Mouse (Mus musculus) CH12.LX (cell line): Measurements from ENCODE around the gene Fgf14.
A peak's percentile ranks its signal among the peaks of the same experiment; 100 is the strongest.

ENCODE experiments used
- CTCF ChIP-seq, 2 experiments: IDR thresholded peaks in 1 of 2; conservative IDR thresholded peaks in 1 of 2; 2 replicates each; pipeline ENCODE4 v1.5.1; 2011 to 2012; ENCODE audit warnings: low read depth in 2 of 2, low read length in 2 of 2, improper control_type of control experiment in 1 of 2, inconsistent platforms in 1 of 2, mild to moderate bottlenecking in 1 of 2, moderate library complexity in 1 of 2
- EP300 ChIP-seq: IDR thresholded peaks from 2 replicates; pipeline ENCODE4 v1.6.1; 2011; ENCODE audit warnings: low read length, improper control_type of control experiment
- USF1 ChIP-seq: IDR thresholded peaks from 2 replicates; pipeline ENCODE4 v1.6.1; 2014; ENCODE audit warnings: low read depth, mild to moderate bottlenecking, inconsistent platforms, low read length, improper control_type of control experiment
- ZNF384 ChIP-seq: IDR thresholded peaks from 2 replicates; pipeline ENCODE4 v1.6.1; 2012; ENCODE audit warnings: low read depth, low read length, improper control_type of control experiment, inconsistent platforms

DNA sequence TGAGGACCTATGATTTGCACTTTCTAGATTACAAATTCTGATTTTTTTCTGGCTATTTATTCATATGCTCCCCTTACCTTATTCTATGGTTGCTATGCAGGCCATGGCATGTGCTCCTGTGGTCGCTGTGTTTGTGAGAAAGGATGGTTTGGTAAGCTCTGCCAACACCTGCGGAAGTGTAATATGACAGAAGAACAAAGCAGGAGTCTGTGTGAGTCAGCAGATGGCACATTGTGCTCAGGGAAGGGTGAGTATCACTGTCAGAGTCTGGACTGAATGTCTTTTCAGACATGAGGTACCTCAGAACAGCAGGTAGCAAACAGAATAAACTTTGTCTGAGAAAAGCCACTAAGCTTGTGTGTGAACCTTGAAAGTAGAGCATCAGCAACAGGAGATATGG, 710.4 kb downstream of the Fgf14 start:
- TF ChIP-seq USF1 (no peak), EP300 (no peak), CTCF (conservative IDR thresholded peaks at IDR 0.05 in 1 of 2, IDR thresholded peaks at IDR 0.05 in 1 of 2; ENCODE audit: low read depth in 2 of 2, low read length in 2 of 2) (peak in 1 of 2 experiments; percentile 29; a peak in 2 of 4 replicates), ZNF384 (no peak)
